Mouse (Mus musculus) layer of hippocampus, postnatal 10 days (tissue): ENCODE results near the gene Prcd. TPM values are rescaled to one million over a fixed set of nuclear protein-coding genes. Genes with fewer than 3 reads are reported as not detected.
A peak's percentile ranks its signal among the peaks of the same experiment; 100 is the strongest.
"Not testable (repeated sequence)": the region's sequence is repeated elsewhere in the genome, so short reads cannot be mapped to it uniquely, and the experiment has no call there.

Experiments used
- DNase-seq, 2 experiments: peaks; one replicate each; pipeline ENCODE4 v3.0.0; 2021; ENCODE audit warnings: low spot score in 2 of 2
- long read RNA-seq: library from polyadenylated mRNA; stranded (forward); transcript quantifications from one replicate; pipeline ENCODE4 v2.0.0, GENCODE M21; 2023
- total RNA-seq, 2 experiments: library from RNA; stranded (reverse); gene quantifications; 2 replicates each; pipeline ENCODE4 v1.2.3; 2021

Prcd gene
- 1 to 10 TPM; 3.4 to 3.8 TPM for total RNA-seq
- long read RNA-seq, partial matches to known transcripts: 0 of 5 reads
- long read RNA-seq, other reads (novel, unspliced or antisense): 5 of 5 reads

- no peak for DNase-seq
These were observed at the start of gene Prcd for GRCm38 (mm10) chr11:116653234-116653633. TSS of gene Prcd (plus strand) at chr11:116653534.

GRCm38 (mm10) chr11:116604097-116604496, 49.2 kb upstream of the Prcd start:
- DNase-seq: no peak

GRCm38 (mm10) chr11:116607717-116608116, 45.6 kb upstream of the Prcd start:
- DNase-seq: no peak

- DNase-seq: no peak
These were observed 43.2 kb upstream of the Prcd start for GRCm38 (mm10) chr11:116609965-116610630.

- not testable (repeated sequence) for DNase-seq
These were observed 42.2 kb upstream of the Prcd start for GRCm38 (mm10) chr11:116611168-116611567.

- DNase-seq: no peak
These were observed 41.5 kb upstream of the Prcd start for GRCm38 (mm10) chr11:116611883-116612282.

GRCm38 (mm10) chr11:116612554-116612953, 40.8 kb upstream of the Prcd start:
- no peak for DNase-seq

- no peak for DNase-seq
These were observed 40.1 kb upstream of the Prcd start for GRCm38 (mm10) chr11:116613234-116613633.

GRCm38 (mm10) chr11:116615735-116616437, 37.4 kb upstream of the Prcd start:
- no peak for DNase-seq

GRCm38 (mm10) chr11:116616438-116617118, 36.8 kb upstream of the Prcd start:
- no peak for DNase-seq

- DNase-seq: no peak
These were observed 35.7 kb upstream of the Prcd start for GRCm38 (mm10) chr11:116617641-116618040.

- no peak for DNase-seq
These were observed 34.7 kb upstream of the Prcd start for GRCm38 (mm10) chr11:116618666-116619065.

GRCm38 (mm10) chr11:116619156-116619555, 34.2 kb upstream of the Prcd start:
- DNase-seq: no peak

- DNase-seq: no peak
These were observed 33.8 kb upstream of the Prcd start for GRCm38 (mm10) chr11:116619561-116619960.

- no peak for DNase-seq
These were observed 33.3 kb upstream of the Prcd start for GRCm38 (mm10) chr11:116620073-116620472.

GRCm38 (mm10) chr11:116620559-116621253, 32.6 kb upstream of the Prcd start:
- DNase-seq: no peak

GRCm38 (mm10) chr11:116621258-116621704, 32.1 kb upstream of the Prcd start:
- DNase-seq: peak; percentile 46 to 63

- no peak for DNase-seq
These were observed 29.8 kb upstream of the Prcd start for GRCm38 (mm10) chr11:116623281-116624124.

- DNase-seq: peak; percentile 54 to 55
These were observed 29.1 kb upstream of the Prcd start for GRCm38 (mm10) chr11:116624131-116624832.
